Mouse (Mus musculus) retina, postnatal 1 day (tissue): Measurements from ENCODE around the gene Bloc1s3.
"Not testable (repeated sequence)": the region's sequence is repeated elsewhere in the genome, so short reads cannot be mapped to it uniquely, and the experiment has no call there.

Source experiments
- DNase-seq: peaks from one replicate; pipeline ENCODE4 v3.0.0-alpha.2; 2012

Gene Bloc1s3

DNA sequence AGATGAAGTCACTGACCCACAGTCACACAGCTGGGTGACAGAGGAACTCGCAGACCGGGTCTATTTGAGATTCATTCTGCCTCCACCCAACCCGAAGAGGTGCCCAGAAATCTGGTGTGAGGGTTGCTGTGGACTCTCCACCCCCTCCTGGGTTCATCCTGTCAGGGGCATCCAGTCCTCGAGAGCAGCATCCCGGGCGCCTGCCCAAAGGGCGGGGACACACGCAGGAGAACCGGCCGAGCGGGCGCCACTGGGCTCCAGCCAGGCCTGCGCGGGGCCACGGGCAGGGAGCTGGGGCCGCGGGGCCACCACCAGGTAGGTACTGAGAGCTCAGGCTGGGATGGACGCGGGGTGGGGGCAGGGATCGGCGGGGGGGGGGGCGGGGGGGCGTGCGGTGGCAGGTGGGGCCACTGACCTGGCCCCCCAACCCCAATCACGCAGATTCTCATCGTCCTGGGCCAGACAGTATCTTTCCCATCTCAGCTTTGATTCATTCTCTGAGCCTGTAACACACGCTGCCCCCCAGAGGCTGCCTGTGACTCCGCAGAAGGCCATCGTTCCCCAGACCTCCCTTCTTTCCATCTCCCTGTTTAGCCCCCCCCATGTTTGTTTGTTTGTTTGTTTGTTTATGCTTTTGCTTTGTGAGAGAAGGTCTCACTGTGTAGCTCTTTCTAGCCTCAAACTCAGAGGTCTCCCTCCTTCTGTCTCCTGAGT is 9.6 kb upstream of the Bloc1s3 start, which contains the start of gene Nkpd1:
TSS of gene Nkpd1 (plus strand) at position 187 of the 714 bp plus-strand sequence.
- DNase-seq = peak; percentile 54

- DNase-seq = no peak
These were observed 4.2 kb upstream of the Bloc1s3 start for GRCm38 (mm10) chr7:19512353-19512752.

DNA sequence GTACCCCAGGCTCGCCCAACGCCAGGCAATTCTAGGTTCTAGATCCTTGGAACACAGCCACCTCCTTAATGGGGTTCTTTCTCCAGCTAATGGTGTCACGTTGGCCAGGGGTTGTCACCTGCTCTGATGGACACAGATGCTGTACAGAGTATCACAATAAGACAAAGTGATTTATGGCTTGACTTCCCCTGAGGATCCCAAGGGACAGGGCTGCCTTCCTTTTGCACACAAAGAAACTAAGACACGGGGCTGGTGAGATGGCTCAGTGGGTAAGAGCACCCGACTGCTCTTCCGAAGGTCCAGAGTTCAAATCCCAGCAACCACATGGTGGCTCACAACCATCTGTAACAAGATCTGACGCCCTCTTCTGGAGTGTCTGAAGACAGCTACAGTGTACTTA is 3.8 kb upstream of the Bloc1s3 start:
- DNase-seq = not testable (repeated sequence)

GRCm38 (mm10) chr7:19509786-19510185 is 1.6 kb upstream of the Bloc1s3 start:
- no peak for DNase-seq

DNA sequence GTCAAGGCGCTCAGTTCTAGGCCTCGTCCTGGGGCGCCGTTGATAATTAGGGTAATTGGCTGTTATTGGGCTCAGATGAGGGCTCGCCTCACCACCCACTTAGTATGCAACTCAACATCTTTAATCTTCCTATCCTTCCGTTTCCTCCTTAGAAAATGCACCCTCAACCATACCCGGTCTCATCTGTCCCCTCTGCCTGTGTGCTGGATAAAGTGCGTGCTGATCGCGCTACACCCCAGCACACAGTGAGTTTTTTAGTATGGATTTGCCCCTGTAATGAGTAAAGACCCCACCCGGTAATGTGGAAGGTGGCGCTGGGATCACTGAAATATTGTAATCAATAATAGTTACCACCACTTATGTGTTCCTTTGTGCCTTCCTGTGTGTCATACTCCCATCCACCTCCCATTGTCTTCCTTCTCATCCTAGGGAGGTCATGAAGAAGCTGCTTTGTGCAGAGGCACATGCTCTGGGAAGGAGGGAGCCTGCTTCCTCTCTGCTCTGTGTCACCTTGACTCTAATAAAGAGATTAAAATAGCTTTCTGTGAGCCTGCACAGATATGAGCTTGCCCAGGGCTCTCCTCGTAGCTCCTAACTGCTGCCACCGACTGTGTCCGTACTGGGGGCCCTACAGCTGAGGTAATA is 879 bp upstream of the Bloc1s3 start:
- DNase-seq = no peak

DNA sequence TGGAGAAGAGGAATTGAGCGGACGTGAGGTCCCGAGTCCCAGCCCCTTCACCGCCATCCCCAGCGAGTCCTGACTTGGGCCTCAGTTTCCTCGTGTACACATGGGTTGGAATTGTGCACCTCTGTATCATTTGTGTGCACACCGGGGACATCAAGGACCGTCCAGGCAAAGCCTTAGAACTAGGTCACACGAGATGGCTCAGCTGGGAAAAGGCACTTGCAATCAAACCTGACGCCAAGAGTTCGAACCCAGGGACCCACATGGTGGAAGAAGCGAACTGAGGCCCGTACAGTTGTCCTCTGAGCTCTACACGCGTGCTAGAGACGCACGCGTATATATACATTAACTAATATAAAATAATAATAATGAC is 570 bp downstream of the Bloc1s3 start:
- DNase-seq = peak; percentile 35

GRCm38 (mm10) chr7:19506969-19507611 is 1.1 kb downstream of the Bloc1s3 start:
- peak; percentile 83 for DNase-seq

GRCm38 (mm10) chr7:19506326-19506725 is 1.8 kb downstream of the Bloc1s3 start:
- DNase-seq = peak; percentile 37

DNA sequence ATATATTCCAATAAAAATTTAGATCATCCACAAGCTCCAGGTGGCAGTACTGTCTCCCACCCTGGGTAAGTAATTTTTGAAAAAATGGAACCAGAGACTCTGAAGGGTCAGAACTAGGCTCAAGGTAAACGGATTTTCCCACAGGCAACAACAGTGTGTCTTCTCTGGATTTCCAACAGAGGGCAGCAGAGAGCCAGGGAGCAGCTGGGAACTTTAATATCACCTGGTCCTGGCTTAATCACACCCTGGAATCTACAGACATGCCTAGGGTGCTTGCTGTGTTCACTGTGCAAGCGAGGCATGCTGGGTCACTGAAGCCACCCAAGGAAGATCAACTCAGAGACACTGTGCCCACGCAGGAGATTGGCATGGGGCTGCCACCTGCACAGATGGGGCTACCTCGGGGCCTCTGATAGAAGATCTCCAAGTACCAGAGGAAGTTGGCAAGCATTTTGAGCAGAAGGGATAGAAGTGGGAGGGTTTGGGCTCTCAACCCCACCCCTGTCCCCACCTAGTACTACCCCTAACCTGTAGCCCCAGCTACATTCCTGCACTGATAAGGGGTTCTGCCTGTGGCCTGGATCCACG is 4.6 kb downstream of the Bloc1s3 start:
- peak; percentile 77 for DNase-seq

GRCm38 (mm10) chr7:19501658-19502057 is 6.5 kb downstream of the Bloc1s3 start:
- DNase-seq = no peak

DNA sequence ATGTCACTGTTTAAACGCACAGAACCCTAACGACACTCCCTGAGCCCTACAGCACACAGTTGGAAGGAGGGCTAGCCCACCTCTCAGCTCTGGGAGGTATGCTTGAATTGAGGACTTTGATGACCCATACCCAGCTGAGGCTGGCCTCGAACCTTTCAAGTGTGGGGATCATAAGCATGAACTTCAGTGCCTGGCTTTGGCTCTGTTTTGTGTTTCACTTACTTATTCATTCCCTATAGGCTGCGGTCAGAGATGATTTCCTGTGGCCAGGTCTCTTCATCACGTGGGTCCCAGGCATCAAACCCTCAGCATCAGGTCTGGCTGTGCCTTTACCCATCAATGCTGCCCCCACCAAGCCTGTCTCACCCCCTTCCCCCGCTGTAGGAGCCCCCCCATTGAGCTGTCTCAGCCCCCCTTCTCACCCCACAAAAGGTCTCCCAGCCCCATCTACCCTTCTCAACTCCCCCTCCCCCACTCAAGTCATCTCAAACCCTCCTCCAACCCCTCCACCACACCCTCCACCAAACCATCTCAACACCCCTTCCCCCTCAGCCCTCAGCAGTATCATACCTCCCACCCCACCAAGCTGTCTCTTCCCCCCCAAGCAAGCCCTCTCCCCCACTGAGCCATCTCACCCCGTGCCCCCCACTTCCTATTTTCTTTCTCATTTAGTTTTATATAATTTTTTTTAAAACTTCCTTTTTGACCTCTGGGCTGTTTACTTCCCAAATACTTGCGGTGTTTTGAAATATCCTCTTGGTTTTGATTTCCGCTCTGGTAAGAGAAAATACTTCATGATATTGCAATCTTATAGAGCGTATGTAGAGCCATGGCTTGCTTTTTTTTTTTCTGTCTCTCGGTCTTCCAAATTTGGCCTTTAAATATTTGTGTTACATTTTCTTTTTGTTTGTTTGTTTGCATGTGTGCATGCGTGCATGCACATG is 7.5 kb downstream of the Bloc1s3 start:
- DNase-seq = no peak

DNA sequence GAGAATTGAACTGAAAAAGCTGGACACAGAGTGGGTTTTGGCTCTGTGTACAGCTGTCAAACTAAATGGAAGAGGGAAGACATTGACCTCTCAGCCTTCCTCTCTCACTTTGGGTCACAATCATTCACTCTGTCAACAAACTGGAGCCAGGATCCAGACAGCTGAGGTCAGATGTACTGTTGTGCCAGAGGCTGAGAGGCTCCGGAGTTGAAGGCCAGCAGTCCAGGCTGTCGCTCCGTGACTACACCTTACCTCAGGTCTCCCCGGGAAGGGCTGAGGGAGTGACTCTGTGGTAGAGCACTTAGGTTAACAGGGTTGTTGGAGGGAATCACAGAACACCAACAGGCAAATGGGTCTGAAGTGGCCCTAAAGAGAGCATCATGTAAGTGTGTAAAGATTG is 9.8 kb downstream of the Bloc1s3 start:
- DNase-seq = no peak

DNA sequence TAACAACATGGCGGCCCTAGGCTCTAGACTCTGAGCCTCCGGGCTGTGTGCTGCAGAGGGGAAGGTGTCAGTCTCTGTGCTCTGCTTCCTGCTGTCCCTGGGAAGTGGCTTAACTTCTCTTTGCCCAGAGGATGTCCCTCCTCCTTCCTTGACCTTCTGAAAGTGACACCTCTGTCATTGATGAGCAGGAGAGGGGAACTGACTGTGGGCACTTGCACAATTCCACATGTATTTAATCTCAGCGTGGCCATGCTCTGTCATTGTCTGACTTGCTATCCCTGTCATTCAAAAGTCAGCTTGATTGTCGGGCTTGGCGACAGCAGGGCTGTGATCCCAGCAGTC is 12.0 kb downstream of the Bloc1s3 start:
- no peak for DNase-seq

GRCm38 (mm10) chr7:19495521-19496213 is 12.5 kb downstream of the Bloc1s3 start:
- DNase-seq = no peak

- no peak for DNase-seq
These were observed 13.3 kb downstream of the Bloc1s3 start for GRCm38 (mm10) chr7:19494751-19495474.

- peak; percentile 59 for DNase-seq
These were observed 16.4 kb downstream of the Bloc1s3 start for GRCm38 (mm10) chr7:19491731-19492130.

DNA sequence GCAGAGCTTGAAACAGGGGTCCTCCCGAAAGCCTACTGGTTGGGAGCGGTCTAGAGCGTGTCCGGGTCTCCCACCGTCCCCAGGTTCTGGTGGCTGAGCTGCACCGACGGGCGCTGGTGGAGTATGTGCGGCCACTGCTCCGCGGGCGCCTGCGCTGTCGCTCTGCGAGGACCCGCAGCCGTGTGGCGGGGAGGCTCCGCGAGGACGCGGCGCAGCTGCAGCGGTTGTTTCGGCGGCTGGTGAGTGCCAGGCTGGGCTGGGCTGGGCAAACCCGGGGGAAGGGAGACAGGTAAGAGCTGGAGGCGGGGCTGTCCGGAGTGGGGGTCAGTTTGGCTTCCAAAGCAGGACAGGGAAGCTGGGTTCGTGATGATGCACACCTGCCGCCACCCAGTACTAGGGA is 18.6 kb downstream of the Bloc1s3 start:
- DNase-seq = peak; percentile 28

- DNase-seq = no peak
These were observed 21.6 kb downstream of the Bloc1s3 start for GRCm38 (mm10) chr7:19486549-19486948.

DNA sequence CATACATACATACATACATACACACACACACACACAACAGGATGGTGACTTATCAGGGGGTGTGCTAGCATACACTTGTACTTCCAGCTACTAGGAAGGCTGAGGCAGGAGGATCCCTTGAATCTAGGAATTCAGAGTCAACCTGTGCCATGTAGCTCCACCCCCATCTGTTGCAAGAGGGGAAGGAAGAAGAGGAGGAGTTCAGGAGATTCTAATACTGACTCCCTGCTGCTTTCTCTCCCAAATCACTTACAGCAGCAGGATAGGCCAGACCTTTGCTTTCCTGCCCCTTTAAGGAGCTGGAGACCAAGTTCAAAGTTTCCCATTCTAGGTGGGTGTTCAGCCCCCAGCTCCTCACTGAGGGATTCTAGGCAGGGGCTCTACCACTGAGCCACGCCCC is 22.7 kb downstream of the Bloc1s3 start:
- no peak for DNase-seq

GRCm38 (mm10) chr7:19483281-19483680 is 24.9 kb downstream of the Bloc1s3 start:
- DNase-seq = no peak
